Comparison of ENCODE assay signal across 28 mouse cellular contexts in the genomic region with DNA sequence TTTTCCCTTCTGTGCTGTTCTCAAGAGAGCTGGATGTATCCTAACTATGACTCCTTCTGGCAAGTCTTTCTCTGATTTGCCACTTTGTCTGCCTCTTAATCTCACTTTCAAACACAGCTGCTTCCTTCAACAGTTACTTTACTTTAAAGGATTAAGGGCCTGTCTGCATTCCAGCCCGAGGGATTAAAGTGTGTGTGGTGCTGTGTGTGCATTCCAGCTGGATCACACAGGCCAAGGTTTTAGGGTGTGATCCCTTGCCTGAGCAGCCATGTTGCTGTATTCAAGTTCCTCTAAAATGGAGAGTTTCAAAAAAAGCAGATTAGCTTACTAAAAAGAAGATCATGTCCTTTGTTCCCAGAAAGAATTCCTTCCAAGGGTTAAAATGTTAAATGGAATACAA.
DNase-seq lines count a peak whose midpoint lies in the region; ATAC-seq and TF ChIP-seq lines count a peak whose summit lies in the region.
"Had no signal": no experiment of that assay in that cellular context is flagged by ENCODE, and none has a peak within 500 bp of the region (broad histone marks: within the 10 kb centered on the region; RNA-seq: fewer than 3 reads in every experiment).

No protein-coding gene starts in this region.

- H3K27ac ChIP-seq in lung, embryonic 14.5 days (ENCODE audit: low read depth) = no peak overlapping the region
- H3K27ac ChIP-seq in limb, embryonic 10.5 days = no peak overlapping the region
- H3K27ac ChIP-seq: forebrain, embryonic 13.5 days; hindbrain, embryonic 13.5 days; liver, embryonic 15.5 days; lung, embryonic 15.5 days; neural tube, embryonic 13.5 days; stomach, embryonic 15.5 days had no signal

- no peaks in the 10 kb centered on the region for H3K4me1 ChIP-seq in lung, embryonic 14.5 days (ENCODE audit: insufficient read depth)
- no peaks in the 10 kb centered on the region for H3K4me1 ChIP-seq in limb, embryonic 10.5 days
- H3K4me1 ChIP-seq: forebrain, embryonic 13.5 days; heart, embryonic 12.5 days; hindbrain, embryonic 13.5 days; liver, embryonic 15.5 days; lung, embryonic 15.5 days; megakaryocyte, embryonic 14.5 days; neural tube, embryonic 13.5 days; stomach, embryonic 15.5 days had no signal

- no peak overlapping the region for H3K4me2 ChIP-seq in lung, embryonic 14.5 days
- H3K4me2 ChIP-seq: forebrain, embryonic 13.5 days; heart, embryonic 12.5 days; hindbrain, embryonic 13.5 days; liver, embryonic 15.5 days; lung, embryonic 15.5 days; neural tube, embryonic 13.5 days; stomach, embryonic 15.5 days had no signal

- H3K4me3 ChIP-seq in lung, embryonic 14.5 days (ENCODE audit: low read depth, low read length) = no peak overlapping the region
- H3K4me3 ChIP-seq in limb, embryonic 10.5 days = no peak overlapping the region
- H3K4me3 ChIP-seq: forebrain, embryonic 13.5 days; heart, embryonic 12.5 days; hindbrain, embryonic 13.5 days; liver, embryonic 15.5 days; lung, embryonic 15.5 days; megakaryocyte, embryonic 14.5 days; neural tube, embryonic 13.5 days; stomach, embryonic 15.5 days had no signal

- no peak for TF ChIP-seq CTCF in lung, embryonic 14.5 days (IDR thresholded peaks at IDR 0.05; ENCODE audit: low read depth)

- H3K36me3 ChIP-seq in lung, embryonic 14.5 days (ENCODE audit: insufficient read depth) = no peaks in the 10 kb centered on the region
- H3K36me3 ChIP-seq in limb, embryonic 10.5 days = no peaks in the 10 kb centered on the region
- H3K36me3 ChIP-seq: heart, embryonic 12.5 days; hindbrain, embryonic 13.5 days; liver, embryonic 15.5 days; lung, embryonic 15.5 days; neural tube, embryonic 13.5 days; stomach, embryonic 15.5 days had no signal

- H3K27me3 ChIP-seq in lung, embryonic 14.5 days (ENCODE audit: insufficient read depth, low read length) = no peaks in the 10 kb centered on the region
- no peaks in the 10 kb centered on the region for H3K27me3 ChIP-seq in limb, embryonic 10.5 days (ENCODE audit: low read depth, poor library complexity, severe bottlenecking)
- H3K27me3 ChIP-seq: forebrain, embryonic 13.5 days; heart, embryonic 12.5 days; hindbrain, embryonic 13.5 days; liver, embryonic 15.5 days; lung, embryonic 15.5 days; megakaryocyte, embryonic 14.5 days; neural tube, embryonic 13.5 days; stomach, embryonic 15.5 days had no signal

- whole genome bisulfite sequencing in lung, embryonic 14.5 days = 18% methylated on average over 1 of the region's 1 CpGs
- 50% methylated on average over 1 of the region's 1 CpGs for WGBS in limb, embryonic 10.5 days

- intact Hi-C loops in gastrocnemius, postnatal 36 days (cut with DNase I) = no loop called here

- H3K9me3 ChIP-seq in lung, embryonic 14.5 days (ENCODE audit: low read depth, low read length) = no peaks in the 10 kb centered on the region
- H3K9me3 ChIP-seq in limb, embryonic 10.5 days (replicated peaks) = no peaks in the 10 kb centered on the region
- H3K9me3 ChIP-seq: forebrain, embryonic 13.5 days; heart, embryonic 12.5 days; hindbrain, embryonic 13.5 days; lung, embryonic 15.5 days; neural tube, embryonic 13.5 days; stomach, embryonic 15.5 days had no signal

- ATAC-seq in lung, embryonic 14.5 days (ENCODE audit: insufficient read depth) = no peak; the same call in 1 of the 2 replicates
- ATAC-seq: forebrain, embryonic 13.5 days; intestine, embryonic 16.5 days had no signal

- H3K9ac ChIP-seq in lung, embryonic 14.5 days = no peak overlapping the region
- H3K9ac ChIP-seq: forebrain, embryonic 13.5 days; heart, embryonic 12.5 days; hindbrain, embryonic 13.5 days; liver, embryonic 15.5 days; lung, embryonic 15.5 days; neural tube, embryonic 13.5 days; stomach, embryonic 15.5 days had no signal

- peak; percentile 2 for DNase-seq in lung, embryonic 14.5 days
- no peak for DNase-seq in lung, postnatal 10 days
- DNase-seq in 3T3-L1 (ENCODE audit: low read depth, low spot score) (peak; percentile 11), ZHBTc4 (ENCODE audit: low read depth, low spot score) (peak; percentile 1)
- DNase-seq in embryo, embryonic 9.5 days (ENCODE audit: extremely low spot score) = peak; percentile 0
- no peak for DNase-seq in gastrocnemius, postnatal 36 days
- no peak for DNase-seq in limb, embryonic 10.5 days (ENCODE audit: low spot score)
- DNase-seq: adrenal gland, adult 8-10 months; cerebellum, adult 8-10 months; cerebellum, postnatal 25 days; gastrocnemius, postnatal 25 days; heart, adult 18-20 months; heart, postnatal 4 days; kidney, adult 8-10 months; kidney, postnatal 10 days; layer of hippocampus, adult 9-11 months; lung, postnatal 4 days; right cerebral cortex, postnatal 25 days; thymus, postnatal 14 days had no signal

Comparison
In these comparisons a context has a peak if more than half of its experiments do, and no peak if none do; other contexts are left out.
1. DNase-seq: peak in lung, embryonic 14.5 days (single experiment), 3T3-L1 (single experiment), ZHBTc4 (single experiment) and embryo, embryonic 9.5 days (single experiment); none in lung, postnatal 10 days (single experiment), gastrocnemius, postnatal 36 days (0 of 2) and limb, embryonic 10.5 days (single experiment).